Mouse (Mus musculus): Measurements from ENCODE around the gene Gm5930.
"Not testable (repeated sequence)": the region's sequence is repeated elsewhere in the genome, so short reads cannot be mapped to it uniquely, and the experiment has no call there.

Gene Gm5930

GRCm38 (mm10) chr14:44338484-44338883 lies at the start of gene Gm5930:
Gene Gm5930, minus strand, starts transcription at chr14:44338584.
- not testable (repeated sequence) for DNase-seq (ENCODE audit: low read depth, low spot score)

- not testable (repeated sequence) for DNase-seq (ENCODE audit: low read depth, low spot score)
These were observed 45.8 kb upstream of the Gm5930 start for GRCm38 (mm10) chr14:44384233-44384632.

- DNase-seq (ENCODE audit: low read depth, low spot score), result not testable (repeated sequence)
These were observed 26.7 kb upstream of the Gm5930 start, which contains the start of gene Gm8229 for GRCm38 (mm10) chr14:44365057-44365456. Gene Gm8229, plus strand, starts transcription at chr14:44365357.

GRCm38 (mm10) chr14:44362301-44362700 lies 23.9 kb upstream of the Gm5930 start:
- DNase-seq (ENCODE audit: low read depth, low spot score), result peak; percentile 22

GRCm38 (mm10) chr14:44361416-44361815 lies 23.0 kb upstream of the Gm5930 start:
- not testable (repeated sequence) for DNase-seq (ENCODE audit: low read depth, low spot score)

GRCm38 (mm10) chr14:44312049-44312448 lies 26.3 kb downstream of the Gm5930 start:
- DNase-seq (ENCODE audit: low read depth, low spot score), result not testable (repeated sequence)

GRCm38 (mm10) chr14:44285280-44285679 lies 53.1 kb downstream of the Gm5930 start, which contains the start of gene Gm8220:
Gene Gm8220, plus strand, starts transcription at chr14:44285580.
- DNase-seq (ENCODE audit: low read depth, low spot score), result not testable (repeated sequence)

All from R1 (cell line).